Mouse (Mus musculus) brain, embryonic 14.5 days (tissue): ENCODE measurements at regions not wholly inside any gene's neighbourhood (a gene's known extent, or its start where the extent isn't known, plus 50 kb on each side); places are given as distances from the start of the nearest gene placed in this dataset.

Source experiments
- CTCF ChIP-seq: fragments of 200-500 bp; IDR thresholded peaks from 2 replicates; pipeline ENCODE4 v1.5.1; 2012; ENCODE audit warnings: inconsistent platforms, mild to moderate bottlenecking, moderate library complexity, borderline replicate concordance; ENCODE audit not compliant: insufficient read depth, insufficient read length; ENCODE audit errors: extremely low read depth
- POLR2A ChIP-seq: fragments of 200-500 bp; IDR thresholded peaks from 2 replicates; pipeline ENCODE4 v1.6.1; 2012; ENCODE audit warnings: mild to moderate bottlenecking, inconsistent platforms, borderline replicate concordance; ENCODE audit not compliant: poor library complexity, insufficient read depth, insufficient read length, severe bottlenecking; ENCODE audit errors: extremely low read depth

- TF ChIP-seq CTCF (no peak), POLR2A (no peak)
Observed at GRCm38 (mm10) chr3:18625395-18626328, 677.5 kb downstream of the Cypt12 start.
